Mouse (Mus musculus): ENCODE data around the gene Fgf9. TPM values are rescaled to one million over a fixed set of nuclear protein-coding genes. Genes with fewer than 3 reads are reported as not detected.

The Fgf9 gene
- total and polyA plus RNA-seq, 3 experiments, result 0.01 TPM; not detected in 2

DNA sequence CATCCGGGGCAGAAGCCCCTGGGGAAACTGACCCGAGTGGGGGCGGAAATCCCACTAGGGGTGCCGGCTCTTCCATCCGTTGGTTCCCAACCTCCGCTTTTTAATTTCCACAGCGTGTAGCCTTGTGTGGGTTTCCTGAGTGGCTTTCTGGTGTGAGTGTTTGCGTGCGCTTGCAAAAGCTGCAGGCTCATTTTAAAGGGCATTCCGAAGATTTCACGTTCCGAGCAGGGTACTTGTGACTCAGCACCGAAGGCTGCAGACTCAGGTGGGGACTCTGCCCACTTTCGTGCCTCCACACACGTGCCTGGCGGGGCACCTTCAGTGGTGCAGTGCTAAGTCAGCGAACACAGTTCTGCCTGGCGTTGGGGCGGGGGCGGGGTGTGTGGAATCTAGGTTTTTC lies 3.6 kb downstream of the Fgf9 start:
- H3K4me1 ChIP-seq (ENCODE audit: control insufficient read depth in 1 of 2, insufficient read depth in 2 of 2, low read length in 2 of 2), result no peaks in the 10 kb centered on the region
- H3K9me3 ChIP-seq (replicated peaks; ENCODE audit: insufficient read depth, low read length), result no peaks in the 10 kb centered on the region
- no peak overlapping the region for H3K27ac ChIP-seq (ENCODE audit: control insufficient read depth, low read depth, low read length)
- no peaks in the 10 kb centered on the region for H3K79me2 ChIP-seq (ENCODE audit: control insufficient read depth, insufficient read depth, low read length, poor library complexity)
- no peaks in the 10 kb centered on the region for H3K27me3 ChIP-seq (ENCODE audit: control insufficient read depth in 1 of 2, insufficient read depth in 2 of 2, low read length in 2 of 2)
- TF ChIP-seq MAFK (IDR thresholded peaks at IDR 0.05; ENCODE audit: borderline replicate concordance, low read depth, low read length) (no peak), GABPA (IDR thresholded peaks at IDR 0.05; ENCODE audit: low read depth, low read length) (no peak), TAL1 (IDR thresholded peaks at IDR 0.05; ENCODE audit: low read length) (no peak), CHD1 (IDR thresholded peaks at IDR 0.05; ENCODE audit: low read depth, low read length) (no peak), ELF1 (IDR thresholded peaks at IDR 0.05; ENCODE audit: low read depth, low read length) (no peak), POLR2AphosphoS5 (IDR thresholded peaks at IDR 0.05; ENCODE audit: borderline replicate concordance, low read depth, low read length) (no peak), NELFE (IDR thresholded peaks at IDR 0.05; ENCODE audit: low read depth, low read length) (no peak)
- DNase-seq (ENCODE audit: low read depth, low spot score), result no peak
- no peak overlapping the region for H3K9ac ChIP-seq (ENCODE audit: control insufficient read depth, low read depth, low read length, poor library complexity, severe bottlenecking)
- H3K4me3 ChIP-seq (ENCODE audit: control insufficient read depth in 1 of 2, insufficient read depth in 1 of 2, low read depth in 2 of 2, low read length in 2 of 2), result no peak overlapping the region
- H3K36me3 ChIP-seq (ENCODE audit: control insufficient read depth in 1 of 2, insufficient read depth in 2 of 2, low read length in 2 of 2), result no peaks in the 10 kb centered on the region

DNA sequence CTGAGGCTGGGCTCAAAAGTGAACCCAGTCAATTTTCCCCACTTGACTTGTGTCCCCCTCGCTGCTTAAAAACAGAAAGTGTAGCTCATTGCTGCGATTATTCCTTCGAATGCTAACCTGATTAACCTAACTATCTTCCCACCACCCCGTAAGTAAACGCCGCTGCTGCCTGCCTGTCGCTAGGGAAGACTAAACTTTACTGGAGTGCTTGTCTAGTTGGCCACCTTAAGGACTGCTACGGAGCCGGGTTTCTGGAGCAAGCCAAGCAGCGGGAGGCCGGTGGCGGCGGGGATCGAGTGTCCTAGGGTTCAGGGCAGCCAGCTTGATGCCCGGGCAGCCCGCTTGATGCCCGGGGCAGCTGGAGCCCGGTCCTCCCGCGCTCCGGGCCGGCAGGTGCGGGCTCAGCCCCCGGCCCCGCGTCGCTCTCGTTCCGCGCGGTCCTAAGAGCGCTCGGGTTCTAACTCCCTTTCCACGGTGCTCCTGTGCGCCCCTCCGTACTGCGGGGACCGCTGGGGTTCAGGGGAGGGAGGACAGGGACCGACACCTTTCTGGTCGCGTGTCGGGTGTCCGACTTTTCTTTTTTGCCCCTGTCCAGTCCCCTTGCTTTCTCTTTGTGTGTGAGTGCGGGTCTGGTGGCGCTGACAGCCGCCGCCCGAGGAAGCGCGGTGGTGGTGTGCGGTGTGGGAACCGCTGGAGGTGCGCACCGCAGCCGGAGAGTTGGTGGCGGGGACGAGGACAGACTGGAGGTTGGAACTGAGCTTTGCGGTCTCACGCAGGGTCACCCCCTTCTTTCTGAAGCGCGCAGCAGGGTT lies 4.5 kb downstream of the Fgf9 start:
- H3K9ac ChIP-seq (ENCODE audit: control insufficient read depth, low read depth, low read length, poor library complexity, severe bottlenecking), result no peak overlapping the region
- no peak for DNase-seq (ENCODE audit: low read depth, low spot score)

More for the DNA sequence above, 4.5 kb downstream of the Fgf9 start:
- no peak overlapping the region for H3K27ac ChIP-seq (ENCODE audit: control insufficient read depth, low read depth, low read length)
- H3K36me3 ChIP-seq (ENCODE audit: control insufficient read depth in 1 of 2, insufficient read depth in 2 of 2, low read length in 2 of 2), result no peaks in the 10 kb centered on the region
- no peaks in the 10 kb centered on the region for H3K27me3 ChIP-seq (ENCODE audit: control insufficient read depth in 1 of 2, insufficient read depth in 2 of 2, low read length in 2 of 2)
- H3K9me3 ChIP-seq (replicated peaks; ENCODE audit: insufficient read depth, low read length), result no peaks in the 10 kb centered on the region
- H3K4me1 ChIP-seq (ENCODE audit: control insufficient read depth in 1 of 2, insufficient read depth in 2 of 2, low read length in 2 of 2), result no peaks in the 10 kb centered on the region
- no peaks in the 10 kb centered on the region for H3K79me2 ChIP-seq (ENCODE audit: control insufficient read depth, insufficient read depth, low read length, poor library complexity)
- no peak overlapping the region for H3K4me3 ChIP-seq (ENCODE audit: control insufficient read depth in 1 of 2, insufficient read depth in 1 of 2, low read depth in 2 of 2, low read length in 2 of 2)
- TF ChIP-seq CHD1 (IDR thresholded peaks at IDR 0.05; ENCODE audit: low read depth, low read length) (no peak), TBP (IDR thresholded peaks at IDR 0.05; ENCODE audit: low read depth, low read length) (no peak), KAT2A (conservative IDR thresholded peaks at IDR 0.05; ENCODE audit: low read depth, low read length) (no peak), MEF2A (IDR thresholded peaks at IDR 0.05; ENCODE audit: extremely low read depth, insufficient replicate concordance, low read depth, low read length, poor library complexity, severe bottlenecking) (no peak), ETS1 (IDR thresholded peaks at IDR 0.05; ENCODE audit: low read depth, low read length) (no peak), UBTF (IDR thresholded peaks at IDR 0.05; ENCODE audit: borderline replicate concordance, insufficient read depth, low read depth, low read length) (no peak), GABPA (IDR thresholded peaks at IDR 0.05; ENCODE audit: low read depth, low read length) (no peak), GATA1 (IDR thresholded peaks at IDR 0.05; ENCODE audit: low read depth, low read length) (no peak), BHLHE40 (IDR thresholded peaks at IDR 0.05; ENCODE audit: borderline replicate concordance, low read depth, low read length) (no peak), RCOR1 (IDR thresholded peaks at IDR 0.05; ENCODE audit: low read depth, low read length) (no peak), MAZ (IDR thresholded peaks at IDR 0.05; ENCODE audit: low read depth, low read length) (no peak), POLR2AphosphoS2 (IDR thresholded peaks at IDR 0.05; ENCODE audit: low read length) (no peak), SMC3 (IDR thresholded peaks at IDR 0.05; ENCODE audit: low read depth, low read length) (no peak), USF2 (IDR thresholded peaks at IDR 0.05; ENCODE audit: borderline replicate concordance in 1 of 2, insufficient read depth in 1 of 2, low read depth in 1 of 2, low read length in 2 of 2) (no peak), MAX (IDR thresholded peaks at IDR 0.05; ENCODE audit: low read length) (no peak), SIN3A (IDR thresholded peaks at IDR 0.05; ENCODE audit: low read length) (no peak), MYB (IDR thresholded peaks at IDR 0.05; ENCODE audit: low read depth, low read length) (no peak), ZMIZ1 (IDR thresholded peaks at IDR 0.05; ENCODE audit: low read depth, low read length) (no peak), MAFK (IDR thresholded peaks at IDR 0.05; ENCODE audit: borderline replicate concordance, low read depth, low read length) (no peak), ZNF384 (IDR thresholded peaks at IDR 0.05; ENCODE audit: low read depth, low read length) (no peak)

All from MEL (cell line).